Mouse (Mus musculus) forebrain, embryonic 10.5 days (tissue): ENCODE data around the gene Rassf3. TPM values are rescaled to one million over a fixed set of nuclear protein-coding genes. Genes with fewer than 3 reads are reported as not detected.
A peak's percentile ranks its signal among the peaks of the same experiment; 100 is the strongest.

Experiments
- DNase-seq: peaks from one replicate; pipeline ENCODE4 v3.0.0-alpha.2; 2017; ENCODE audit warnings: low spot score; ENCODE audit errors: extremely low spot score
- H3K27ac ChIP-seq: fragments of 300-500 bp; sonication (generic); 2 replicates; pipeline ENCODE4 v1.5.1; 2016; ENCODE audit warnings: mild to moderate bottlenecking
- H3K27me3 ChIP-seq: fragments of 300-500 bp; sonication (generic); 2 replicates; pipeline ENCODE4 v1.6.1; 2016; ENCODE audit warnings: mild to moderate bottlenecking; ENCODE audit not compliant: poor library complexity, severe bottlenecking
- H3K36me3 ChIP-seq: fragments of 300-500 bp; sonication (generic); replicated peaks from 2 replicates; pipeline ENCODE4 v1.6.1; 2016; ENCODE audit warnings: mild to moderate bottlenecking, moderate library complexity
- H3K4me1 ChIP-seq: fragments of 300-500 bp; sonication (generic); 2 replicates; pipeline ENCODE4 v1.6.1; 2016
- H3K4me3 ChIP-seq: fragments of 300-500 bp; sonication (generic); 2 replicates; pipeline ENCODE4 v1.5.1; 2016; ENCODE audit warnings: mild to moderate bottlenecking, moderate library complexity
- H3K9me3 ChIP-seq: fragments of 300-500 bp; sonication (generic); 2 replicates; pipeline ENCODE4 v1.6.1; 2016; ENCODE audit warnings: mild to moderate bottlenecking, moderate library complexity
- WGBS: fragments of 180-500 bp; shearing (Covaris S2); methylation state at CpG from one replicate; pipeline ENCODE4 v1.1.7; 2016; 5-methylcytosine and 5-hydroxymethylcytosine counted together
- polyA plus RNA-seq: library from polyadenylated mRNA; unstranded; fragments of >200 nt; fragmentation: Nextera tagmentation; extraction: Ambion mirVana; gene quantifications from 2 replicates; pipeline ENCODE4 v1.2.1, GENCODE M21; 2016

Rassf3 gene
- polyA plus RNA-seq, 1 experiment from 2014 or later, result 10.6 TPM

DNA sequence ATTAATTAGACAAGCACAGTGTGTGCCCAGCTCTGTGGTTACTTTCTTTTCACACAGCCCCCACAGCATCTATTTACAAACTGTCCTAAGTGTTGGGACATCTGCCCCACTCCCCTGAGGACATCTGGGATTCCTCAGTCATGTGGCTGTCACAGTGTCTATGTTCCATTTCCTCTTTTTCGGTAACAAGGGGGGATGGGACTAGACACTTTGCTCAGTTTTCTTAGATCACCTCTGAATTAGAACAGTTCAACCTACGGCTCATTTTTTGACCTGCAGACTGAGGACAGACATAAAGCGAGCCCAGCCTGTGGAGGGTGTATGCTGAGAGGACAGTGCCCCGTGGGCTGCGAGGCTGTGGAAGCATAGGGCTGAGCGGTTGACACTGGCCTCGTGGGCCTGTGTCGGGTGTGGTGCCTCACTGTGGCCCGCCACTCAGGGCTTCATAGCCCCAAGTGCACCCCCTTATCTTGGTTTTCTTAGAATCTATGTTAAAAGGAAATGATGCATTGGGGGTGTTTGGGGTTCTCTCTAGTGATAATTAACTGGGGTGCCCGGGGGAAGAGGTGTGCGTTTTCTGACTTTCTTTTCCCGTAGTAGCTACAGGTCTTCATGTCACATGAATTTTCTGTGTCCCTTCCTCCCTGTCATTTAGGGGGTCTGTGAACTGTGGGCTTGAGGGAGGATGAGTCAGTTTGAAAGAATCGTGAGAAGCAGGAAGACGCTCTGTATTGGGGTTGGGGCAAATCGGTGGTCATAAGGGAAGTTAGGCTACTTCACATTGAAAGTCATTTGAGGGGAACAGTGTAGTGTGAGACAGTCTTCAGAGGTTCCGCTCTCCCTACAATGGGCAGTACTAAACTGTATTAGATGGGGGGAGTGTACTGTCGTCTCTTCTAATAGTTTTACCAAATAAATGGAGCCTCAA lies 101.2 kb downstream of the Rassf3 start:
- Histone ChIP-seq H3K36me3 (peaks cover 93% of the 10 kb centered on the region), H3K27me3 (no peaks in the 10 kb centered on the region), H3K27ac (no peak overlapping the region), H3K4me1 (peaks cover 11% of the 10 kb centered on the region), H3K4me3 (no peak overlapping the region), H3K9me3 (no peaks in the 10 kb centered on the region)
- DNase-seq, result no peak
- WGBS, result 90% methylated on average over 17 of the region's 17 CpGs

DNA sequence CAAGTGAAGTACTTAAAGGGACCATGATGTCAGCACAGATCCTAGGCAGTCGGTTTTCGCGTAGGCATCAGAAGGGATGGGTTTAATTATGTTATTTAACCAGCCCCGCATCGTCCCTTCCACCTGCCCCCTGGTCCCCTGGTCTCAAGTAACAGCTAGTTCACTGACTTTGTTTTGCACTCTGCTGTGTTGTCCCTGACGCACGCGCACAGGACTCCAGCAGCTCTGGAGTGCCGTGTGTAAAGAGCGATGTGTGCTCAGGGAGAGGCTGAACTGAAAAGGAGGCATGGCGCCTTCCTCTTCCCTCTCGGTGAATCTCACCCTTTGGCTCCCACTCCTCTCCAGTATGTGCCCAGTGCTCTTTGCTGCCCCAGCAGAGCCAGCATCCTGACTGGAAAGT lies 102.1 kb downstream of the Rassf3 start:
- 75% methylated on average over 12 of the region's 12 CpGs for WGBS
- Histone ChIP-seq H3K27me3 (no peaks in the 10 kb centered on the region), H3K9me3 (no peaks in the 10 kb centered on the region), H3K27ac (no peak overlapping the region), H3K4me1 (peaks cover 11% of the 10 kb centered on the region), H3K36me3 (peaks cover 93% of the 10 kb centered on the region), H3K4me3 (no peak overlapping the region)
- DNase-seq, result no peak

DNA sequence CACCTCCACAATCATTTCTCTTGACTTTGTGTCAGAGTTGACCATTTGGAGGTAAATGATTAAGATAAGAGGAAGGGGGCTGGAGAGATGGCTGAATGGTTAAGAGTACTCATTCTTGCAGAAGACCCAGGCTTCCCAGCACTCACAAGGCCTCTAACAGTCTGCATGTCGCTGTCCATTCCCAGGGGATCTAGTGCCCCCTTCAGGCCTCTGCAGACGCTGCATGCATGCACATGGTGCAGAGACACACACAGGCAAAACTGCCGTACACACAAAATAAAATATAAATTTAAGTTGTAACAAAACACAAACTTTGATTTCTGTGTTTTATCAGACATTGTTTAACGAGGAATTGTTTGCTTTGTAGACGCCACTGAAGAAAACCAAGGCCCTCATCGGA lies 105.4 kb downstream of the Rassf3 start:
- H3K9me3 ChIP-seq, result no peaks in the 10 kb centered on the region
- H3K27me3 ChIP-seq, result no peaks in the 10 kb centered on the region
- H3K4me1 ChIP-seq, result peaks cover 27% of the 10 kb centered on the region
- no peak for DNase-seq
- H3K4me3 ChIP-seq, result no peak overlapping the region
- no peak overlapping the region for H3K27ac ChIP-seq
- WGBS, result 90% methylated on average over 6 of the region's 6 CpGs
- H3K36me3 ChIP-seq, result peaks cover 74% of the 10 kb centered on the region

DNA sequence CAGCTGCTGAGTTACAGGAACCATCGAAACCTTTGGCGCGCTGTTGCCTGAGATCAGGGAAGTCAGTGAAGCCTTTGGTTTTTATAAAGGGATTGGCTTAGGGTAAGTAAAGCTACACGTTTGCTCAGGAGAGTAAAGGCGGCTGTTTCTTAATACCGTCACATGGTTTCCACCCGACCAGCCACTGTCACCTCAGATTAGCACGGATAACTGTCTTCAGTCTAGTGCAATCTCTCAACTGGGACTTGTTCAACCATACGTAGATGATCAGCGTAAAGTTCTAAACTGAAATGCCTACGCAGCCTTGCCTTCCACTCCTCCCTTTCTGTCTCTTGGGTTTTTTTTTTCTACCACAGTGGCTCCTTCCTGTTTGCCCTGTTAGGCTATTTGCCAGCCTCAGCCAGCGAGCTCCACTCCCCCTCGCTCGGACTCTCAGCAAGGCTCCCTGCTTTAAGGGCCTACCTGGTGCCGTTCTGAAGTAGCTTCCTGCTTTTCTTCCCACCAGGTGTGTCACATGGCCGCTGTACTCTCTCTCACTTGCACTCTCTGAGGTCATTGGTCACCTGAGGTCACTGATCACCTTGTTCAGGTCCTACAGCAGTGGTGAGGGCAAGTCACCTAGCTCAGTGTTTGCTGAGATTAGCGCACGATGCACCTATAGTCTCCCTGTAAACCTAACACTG lies 107.2 kb downstream of the Rassf3 start:
- Histone ChIP-seq H3K27ac (no peak overlapping the region), H3K4me1 (peaks cover 32% of the 10 kb centered on the region), H3K36me3 (peaks cover 55% of the 10 kb centered on the region), H3K4me3 (no peak overlapping the region), H3K9me3 (no peaks in the 10 kb centered on the region), H3K27me3 (no peaks in the 10 kb centered on the region)
- DNase-seq, result no peak
- WGBS, result 89% methylated on average over 18 of the region's 18 CpGs

DNA sequence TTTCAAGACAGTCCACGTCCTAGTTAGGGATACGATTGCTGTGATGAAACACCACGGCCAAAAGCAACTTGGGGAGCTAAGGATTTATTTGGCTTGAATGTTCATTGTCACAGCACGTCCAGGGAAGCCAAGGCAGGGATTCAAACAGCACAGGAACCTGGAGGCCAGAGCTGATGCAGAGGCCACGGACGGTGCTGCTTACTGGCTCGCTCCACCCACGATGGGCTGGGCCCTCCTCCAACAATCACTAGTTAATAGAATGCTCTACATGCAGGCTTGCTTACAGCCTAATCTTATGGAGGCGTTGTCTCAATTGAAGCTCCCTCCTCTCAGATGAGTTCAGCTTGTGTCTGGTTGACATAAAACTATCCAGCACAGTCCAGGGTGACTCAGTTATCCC lies 108.4 kb downstream of the Rassf3 start:
- peaks cover 30% of the 10 kb centered on the region for H3K4me1 ChIP-seq

DNA sequence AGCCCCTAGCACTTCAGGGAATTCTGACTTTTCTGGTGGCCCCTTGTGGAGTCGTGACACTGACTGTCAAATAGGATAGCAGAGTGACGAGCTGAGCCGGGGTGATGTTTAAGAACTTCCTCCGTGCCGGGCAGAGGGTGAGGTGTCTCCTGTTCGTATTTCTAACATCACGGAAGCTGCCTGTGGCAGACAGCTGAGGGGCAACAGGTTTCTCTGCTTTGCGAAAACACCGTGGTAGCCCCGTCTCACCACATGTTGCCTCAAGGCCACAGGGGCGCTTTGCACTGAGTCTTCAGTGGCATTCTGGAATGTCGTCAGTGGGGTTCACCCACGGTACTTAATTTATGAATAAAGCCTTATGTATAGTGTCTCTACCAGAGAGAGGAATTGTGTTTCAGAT lies 108.9 kb downstream of the Rassf3 start:
- Histone ChIP-seq H3K9me3 (no peaks in the 10 kb centered on the region), H3K27me3 (no peaks in the 10 kb centered on the region), H3K4me3 (no peak overlapping the region), H3K36me3 (peaks cover 43% of the 10 kb centered on the region), H3K4me1 (peaks cover 30% of the 10 kb centered on the region), H3K27ac (no peak overlapping the region)
- 86% methylated on average over 13 of the region's 13 CpGs for WGBS
- DNase-seq, result no peak

More for the DNA sequence above, 108.4 kb downstream of the Rassf3 start:
- H3K36me3 ChIP-seq, result peaks cover 44% of the 10 kb centered on the region
- H3K9me3 ChIP-seq, result no peaks in the 10 kb centered on the region
- DNase-seq, result no peak
- 93% methylated on average over 9 of the region's 9 CpGs for WGBS
- no peak overlapping the region for H3K4me3 ChIP-seq
- no peak overlapping the region for H3K27ac ChIP-seq
- H3K27me3 ChIP-seq, result no peaks in the 10 kb centered on the region

DNA sequence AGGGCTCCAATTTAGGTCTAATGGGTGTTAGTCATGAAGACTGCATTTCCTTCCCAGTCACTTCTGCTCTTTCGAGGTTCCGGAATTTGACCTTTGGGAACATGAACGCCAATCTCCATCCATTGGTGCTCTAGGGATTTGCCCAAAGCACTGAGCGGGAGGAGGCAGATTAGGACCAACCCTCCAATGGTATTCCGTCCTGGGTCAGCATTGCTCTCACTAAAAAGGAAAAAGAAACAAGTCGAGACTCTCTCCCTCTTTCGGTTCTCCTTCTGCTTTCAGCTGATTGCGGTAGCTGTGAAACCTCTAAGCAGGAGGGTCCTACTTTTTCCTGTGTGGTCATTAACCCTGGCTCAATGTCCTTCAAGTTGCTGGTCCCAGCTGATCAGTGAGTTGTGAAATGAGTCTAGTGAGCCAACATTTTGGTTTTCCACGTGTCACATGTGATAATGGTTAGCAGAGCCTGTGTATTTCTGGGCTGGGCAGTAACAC lies 110.3 kb downstream of the Rassf3 start:
- H3K4me3 ChIP-seq, result peak overlapping the region; percentile 99
- H3K9me3 ChIP-seq, result no peaks in the 10 kb centered on the region
- H3K27me3 ChIP-seq, result no peaks in the 10 kb centered on the region
- peaks cover 30% of the 10 kb centered on the region for H3K36me3 ChIP-seq
- H3K4me1 ChIP-seq, result peaks cover 30% of the 10 kb centered on the region
- no peak overlapping the region for H3K27ac ChIP-seq
- no peak for DNase-seq
- WGBS, result 12% methylated on average over 9 of the region's 9 CpGs

DNA sequence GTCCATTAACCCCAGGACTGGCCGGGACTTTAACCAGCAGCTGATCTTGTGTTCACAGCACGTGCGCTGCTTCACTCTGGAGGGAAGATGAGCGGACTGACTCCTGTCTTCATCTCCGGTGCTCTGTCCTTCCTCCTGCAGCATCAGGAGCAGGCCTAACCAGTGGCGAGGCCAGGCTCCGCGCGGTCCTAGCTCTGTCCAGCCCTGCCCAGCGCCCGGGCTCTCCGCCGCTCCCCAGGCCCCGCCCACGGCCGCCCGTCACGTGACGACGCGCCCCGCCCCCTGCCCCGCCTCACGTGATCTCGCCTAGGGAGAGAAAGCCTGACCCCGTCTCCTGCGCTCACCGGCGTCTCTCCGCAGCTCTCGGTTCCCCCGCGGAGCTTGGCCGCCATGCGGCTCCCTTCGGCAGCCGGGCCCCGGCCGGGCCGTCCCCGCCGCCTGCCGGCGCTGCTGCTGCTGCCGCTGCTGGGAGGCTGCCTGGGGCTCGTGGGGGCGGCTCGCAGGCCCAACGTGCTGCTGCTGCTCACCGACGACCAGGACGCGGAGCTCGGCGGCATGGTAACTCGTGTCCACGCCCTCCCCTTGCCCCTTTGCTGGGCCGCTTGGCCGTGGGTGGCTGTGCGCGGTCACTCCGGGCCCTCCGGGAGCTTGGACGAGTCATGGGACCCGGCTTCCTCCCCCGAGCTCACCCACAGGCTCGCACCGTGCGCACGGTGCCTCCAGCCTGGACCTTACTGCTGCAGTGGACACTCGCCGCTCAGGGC lies 111.2 kb downstream of the Rassf3 start, which contains the start of gene Gns:
Gene Gns, plus strand, starts transcription at position 290 of the 764 bp plus-strand sequence.
- Histone ChIP-seq H3K9me3 (no peaks in the 10 kb centered on the region), H3K36me3 (peaks cover 22% of the 10 kb centered on the region), H3K4me3 (peak within 1 kb of the TSS; percentile 99), H3K4me1 (peaks cover 30% of the 10 kb centered on the region), H3K27ac (peak within 1 kb of the TSS; percentile 92), H3K27me3 (no peaks in the 10 kb centered on the region)
- WGBS, result under 1% methylated on average over 71 of the region's 72 CpGs
- peak; percentile 98 for DNase-seq

DNA sequence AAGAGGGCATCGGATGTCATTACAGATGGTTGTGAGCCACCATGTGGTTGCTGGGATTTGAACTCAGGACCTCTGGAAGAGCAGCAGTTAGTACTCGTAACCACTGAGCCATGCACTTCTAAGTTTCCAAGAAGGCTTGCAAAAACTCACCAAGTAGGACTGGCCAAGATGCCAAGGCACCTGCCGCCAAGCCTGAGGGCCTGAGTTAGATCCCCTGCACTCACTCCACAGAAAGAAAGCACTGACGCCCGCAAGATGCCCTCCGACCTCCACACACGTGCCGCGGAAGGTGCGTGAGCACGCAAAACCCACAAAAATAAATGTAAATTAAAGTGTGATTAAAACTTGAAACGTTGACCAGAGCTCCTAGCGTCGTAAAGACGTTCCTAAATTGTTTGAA lies 111.8 kb downstream of the Rassf3 start:
- WGBS, result 30% methylated on average over 15 of the region's 15 CpGs
- no peak for DNase-seq
- Histone ChIP-seq H3K4me3 (peak overlapping the region; percentile 99), H3K27ac (peak overlapping the region; percentile 92), H3K27me3 (no peaks in the 10 kb centered on the region), H3K9me3 (no peaks in the 10 kb centered on the region), H3K36me3 (peaks cover 15% of the 10 kb centered on the region), H3K4me1 (peaks cover 30% of the 10 kb centered on the region)

DNA sequence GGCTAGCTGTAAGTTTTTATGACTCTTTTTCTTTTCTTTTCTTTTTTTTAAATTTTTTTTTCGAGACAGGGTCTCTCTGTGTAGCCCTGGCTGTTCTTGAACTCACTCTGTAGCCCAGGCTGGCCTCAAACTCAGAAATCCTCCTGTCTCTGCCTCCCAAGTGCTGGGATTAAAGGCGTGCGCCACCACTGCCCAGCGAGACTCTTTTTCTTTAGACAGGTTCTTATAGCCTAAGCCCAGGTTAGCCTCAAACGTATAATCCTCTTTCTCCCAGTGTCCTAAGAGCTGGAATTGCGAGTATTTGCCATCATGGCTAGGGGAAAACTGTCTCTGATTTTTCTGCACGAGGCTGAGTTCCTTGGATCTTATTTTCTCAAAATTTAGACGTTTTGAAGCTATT lies 112.9 kb downstream of the Rassf3 start:
- no peak for DNase-seq
- 79% methylated on average over 8 of the region's 8 CpGs for WGBS
- Histone ChIP-seq H3K27me3 (no peaks in the 10 kb centered on the region), H3K9me3 (no peaks in the 10 kb centered on the region), H3K36me3 (peaks cover 8% of the 10 kb centered on the region), H3K27ac (no peak overlapping the region), H3K4me3 (no peak overlapping the region), H3K4me1 (peaks cover 30% of the 10 kb centered on the region)

DNA sequence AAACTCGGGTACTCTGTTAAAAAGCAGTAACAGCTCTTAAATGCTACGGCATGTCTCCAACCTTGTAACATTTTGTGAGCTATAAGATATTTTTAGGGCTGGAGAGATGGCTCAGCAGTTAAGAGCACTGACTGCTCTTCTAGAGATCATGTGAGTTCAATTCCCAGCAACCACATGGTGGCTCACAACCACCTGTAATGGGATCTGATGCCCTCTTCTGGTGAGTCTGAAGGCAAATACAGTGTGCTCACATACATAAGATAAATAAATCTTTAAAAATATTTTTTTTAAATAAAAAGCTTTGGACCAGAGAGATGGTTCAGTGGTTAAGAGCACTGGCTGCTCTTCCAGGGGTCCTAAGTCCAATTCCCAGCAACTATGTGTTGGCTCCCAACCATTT lies 115.8 kb downstream of the Rassf3 start:
- DNase-seq, result no peak

More for the DNA sequence above, 115.8 kb downstream of the Rassf3 start:
- H3K27ac ChIP-seq, result no peak overlapping the region
- H3K4me1 ChIP-seq, result peaks cover 9% of the 10 kb centered on the region
- 93% methylated on average over 2 of the region's 2 CpGs for WGBS
- no peaks in the 10 kb centered on the region for H3K36me3 ChIP-seq
- no peak overlapping the region for H3K4me3 ChIP-seq
- no peaks in the 10 kb centered on the region for H3K27me3 ChIP-seq
- H3K9me3 ChIP-seq, result no peaks in the 10 kb centered on the region
